Mouse (Mus musculus) gastrocnemius, adult 2 months (tissue): ENCODE measurements around the gene Ufsp1. TPM values are rescaled to one million over a fixed set of nuclear protein-coding genes. Genes with fewer than 3 reads are reported as not detected.

Experiments
- DNase-seq: peaks from one replicate; pipeline ENCODE4 v3.0.0; 2022
- H3K27ac ChIP-seq: fragments of 200-600 bp; 2 replicates; pipeline ENCODE4 v1.8.1; 2022; ENCODE audit warnings: mild to moderate bottlenecking
- H3K4me3 ChIP-seq: fragments of 200-600 bp; 2 replicates; pipeline ENCODE4 v1.8.1; 2022; ENCODE audit warnings: mild to moderate bottlenecking, moderate library complexity
- CTCF ChIP-seq: fragments of 200-600 bp; IDR thresholded peaks from 2 replicates; pipeline ENCODE4 v1.8.1; 2022; ENCODE audit warnings: antibody characterized with exemption, mild to moderate bottlenecking, moderate library complexity
- intact Hi-C: fragments of 180-260 bp; cut with DNase I; formaldehyde crosslinking; loops from one replicate; pipeline ENCODE4 v1.15.1; 2025
- total RNA-seq, 2 experiments: library from RNA; stranded (reverse); gene quantifications; 2 replicates each; pipeline ENCODE4 v1.2.3; 2021

Gene Ufsp1
- total RNA-seq, 2 experiments from 2014 or later = 14.2 to 15.1 TPM

- Histone ChIP-seq H3K4me3 (no peak overlapping the region), H3K27ac (no peak overlapping the region)
- intact Hi-C loops = no loop called here
- no peak for TF ChIP-seq CTCF
- DNase-seq = no peak
Measured at GRCm38 (mm10) chr5:137299240-137299639, 4.8 kb downstream of the Ufsp1 start.

GRCm38 (mm10) chr5:137301253-137301652 lies 6.8 kb downstream of the Ufsp1 start:
- no peak overlapping the region for H3K4me3 ChIP-seq
- no peak for DNase-seq
- intact Hi-C loops = no loop called here
- TF ChIP-seq CTCF = no peak
- no peak overlapping the region for H3K27ac ChIP-seq

- no peak for DNase-seq
- no peak overlapping the region for H3K27ac ChIP-seq
- no peak overlapping the region for H3K4me3 ChIP-seq
- intact Hi-C loops = no loop called here
- no peak for TF ChIP-seq CTCF
Measured at GRCm38 (mm10) chr5:137303609-137304008, 9.2 kb downstream of the Ufsp1 start.

GRCm38 (mm10) chr5:137304165-137304564 lies 9.7 kb downstream of the Ufsp1 start:
- TF ChIP-seq CTCF = no peak
- DNase-seq = no peak
- intact Hi-C loops = no loop called here
- Histone ChIP-seq H3K4me3 (no peak overlapping the region), H3K27ac (no peak overlapping the region)

- intact Hi-C loops = loop anchor here (5.0 kb wide), 1 partner anchor 197 kb away; the partner anchor contains the start of gene Pop7
- 0 out of 2 replicates have a peak overlapping the region, but pooled peaks have one; percentile 24 for H3K27ac ChIP-seq
- no peak for DNase-seq
- H3K4me3 ChIP-seq = no peak overlapping the region
- TF ChIP-seq CTCF = no peak
Measured at GRCm38 (mm10) chr5:137304816-137305215, 10.4 kb downstream of the Ufsp1 start.

GRCm38 (mm10) chr5:137305822-137306221 lies 11.4 kb downstream of the Ufsp1 start:
- Histone ChIP-seq H3K4me3 (peak overlapping the region; percentile 97), H3K27ac (peak overlapping the region; percentile 95; the same call in 1 of the 2 replicates)
- TF ChIP-seq CTCF = no peak
- DNase-seq = no peak
- intact Hi-C loops = loop anchor here (2.0 to 5.0 kb wide), 2 partner anchors 13 to 196 kb away; partner anchors contain the start of gene Pop7

- TF ChIP-seq CTCF = no peak
- Histone ChIP-seq H3K4me3 (peak overlapping the region; percentile 97), H3K27ac (peak overlapping the region; percentile 95)
- no peak for DNase-seq
- intact Hi-C loops = loop anchor here (2.0 to 5.0 kb wide), 2 partner anchors 14 to 196 kb away; partner anchors contain the start of gene Pop7
Measured at GRCm38 (mm10) chr5:137306439-137307005, 12.1 kb downstream of the Ufsp1 start.

GRCm38 (mm10) chr5:137307071-137307912 lies 12.9 kb downstream of the Ufsp1 start, which contains the start of gene Srrt:
TSS of gene Srrt (minus strand) at chr5:137307674.
- peak; percentile 93 for DNase-seq
- TF ChIP-seq CTCF = no peak
- intact Hi-C loops = loop anchor here (2.0 to 5.0 kb wide), 2 partner anchors 14 to 195 kb away; partner anchors contain the start of gene Pop7
- H3K27ac ChIP-seq = peak within 1 kb of the TSS; percentile 95
- peak within 1 kb of the TSS; percentile 97 for H3K4me3 ChIP-seq

- Histone ChIP-seq H3K27ac (peak overlapping the region; percentile 95), H3K4me3 (peak overlapping the region; percentile 97)
- no peak for DNase-seq
- no peak for TF ChIP-seq CTCF
- intact Hi-C loops = loop anchor here (5.0 kb wide), 1 partner anchor 194 kb away; the partner anchor contains the start of gene Pop7
Measured at GRCm38 (mm10) chr5:137308356-137308755, 13.9 kb downstream of the Ufsp1 start.

- H3K4me3 ChIP-seq = peak overlapping the region; percentile 83
- no peak for DNase-seq
- intact Hi-C loops = no loop called here
- TF ChIP-seq CTCF = no peak
- H3K27ac ChIP-seq = peak overlapping the region; percentile 91
Measured at GRCm38 (mm10) chr5:137313466-137314192, 19.2 kb downstream of the Ufsp1 start.

- intact Hi-C loops = no loop called here
Measured at GRCm38 (mm10) chr5:137314193-137315083, 20.0 kb downstream of the Ufsp1 start, which contains the start of gene Trip6. TSS of gene Trip6 (minus strand) at chr5:137314404.

More at GRCm38 (mm10) chr5:137314193-137315083, 20.0 kb downstream of the Ufsp1 start, which contains the start of gene Trip6:
- Histone ChIP-seq H3K27ac (peak within 1 kb of the TSS; percentile 91), H3K4me3 (peak within 1 kb of the TSS; percentile 83)
- DNase-seq = peak; percentile 90
- TF ChIP-seq CTCF = no peak
